Mouse (Mus musculus) lung, postnatal 0 days (tissue): ENCODE data around the gene Vil1. TPM values are rescaled to one million over a fixed set of nuclear protein-coding genes. Genes with fewer than 3 reads are reported as not detected.

Experiments used
- ATAC-seq: fragments of 200-750 bp; cut with Nextera tagmentation; 2 replicates; pipeline ENCODE4 v1.8.0; 2017; ENCODE audit warnings: moderate library complexity
- DNase-seq: peaks from one replicate; pipeline ENCODE4 v3.0.0-alpha.2; 2016; ENCODE audit warnings: low spot score
- H3K27ac ChIP-seq: fragments of 300-500 bp; sonication (generic); 2 replicates; pipeline ENCODE4 v1.5.1; 2014; ENCODE audit warnings: antibody characterized with exemption, mild to moderate bottlenecking, low read length, mixed read lengths
- H3K27me3 ChIP-seq: fragments of 300-500 bp; sonication (generic); replicated peaks from 2 replicates; pipeline ENCODE4 v1.6.1; 2014; ENCODE audit warnings: low read length, mixed read lengths; ENCODE audit not compliant: insufficient read depth
- H3K36me3 ChIP-seq: fragments of 300-500 bp; sonication (generic); 2 replicates; pipeline ENCODE4 v1.6.1; 2014; ENCODE audit warnings: low read length, mixed read lengths; ENCODE audit not compliant: insufficient read depth
- H3K4me1 ChIP-seq: fragments of 300-500 bp; sonication (generic); 2 replicates; pipeline ENCODE4 v1.6.1; 2014; ENCODE audit warnings: antibody characterized with exemption, low read depth, low read length, mixed read lengths; ENCODE audit not compliant: insufficient read depth
- H3K4me2 ChIP-seq: fragments of 300-500 bp; sonication (generic); replicated peaks from 2 replicates; pipeline ENCODE4 v1.6.1; 2014; ENCODE audit warnings: low read depth, mild to moderate bottlenecking, low read length, moderate library complexity, mixed read lengths
- H3K4me3 ChIP-seq: fragments of 300-500 bp; sonication (generic); 2 replicates; pipeline ENCODE4 v1.5.1; 2014; ENCODE audit warnings: low read depth, low read length
- H3K9ac ChIP-seq: fragments of 300-500 bp; sonication (generic); replicated peaks from 2 replicates; pipeline ENCODE4 v1.6.1; 2014; ENCODE audit warnings: low read depth, mild to moderate bottlenecking
- H3K9me3 ChIP-seq: fragments of 300-500 bp; sonication (generic); 2 replicates; pipeline ENCODE4 v1.6.1; 2016; ENCODE audit warnings: low read length, mixed read lengths
- CTCF ChIP-seq: IDR thresholded peaks from 2 replicates; pipeline ENCODE4 v1.5.1; 2016; ENCODE audit warnings: antibody characterized with exemption, mild to moderate bottlenecking
- EP300 ChIP-seq: IDR thresholded peaks from 2 replicates; pipeline ENCODE4 v1.6.1; 2016; ENCODE audit warnings: antibody characterized with exemption, mild to moderate bottlenecking, control low read depth
- WGBS: fragments of 180-500 bp; shearing (Covaris S2); extraction: QIAGEN DNeasy Blood & Tissue Kit; methylation state at CpG from one replicate; pipeline ENCODE4 v1.1.7; 2014; 5-methylcytosine and 5-hydroxymethylcytosine counted together
- polyA plus RNA-seq: library from polyadenylated mRNA; unstranded; fragments of >200 nt; fragmentation: Nextera tagmentation; extraction: Ambion mirVana; gene quantifications from 2 replicates; pipeline ENCODE4 v1.2.1, GENCODE M21; 2015

The Vil1 gene
- polyA plus RNA-seq, 1 experiment from 2014 or later = 0.75 TPM

DNA sequence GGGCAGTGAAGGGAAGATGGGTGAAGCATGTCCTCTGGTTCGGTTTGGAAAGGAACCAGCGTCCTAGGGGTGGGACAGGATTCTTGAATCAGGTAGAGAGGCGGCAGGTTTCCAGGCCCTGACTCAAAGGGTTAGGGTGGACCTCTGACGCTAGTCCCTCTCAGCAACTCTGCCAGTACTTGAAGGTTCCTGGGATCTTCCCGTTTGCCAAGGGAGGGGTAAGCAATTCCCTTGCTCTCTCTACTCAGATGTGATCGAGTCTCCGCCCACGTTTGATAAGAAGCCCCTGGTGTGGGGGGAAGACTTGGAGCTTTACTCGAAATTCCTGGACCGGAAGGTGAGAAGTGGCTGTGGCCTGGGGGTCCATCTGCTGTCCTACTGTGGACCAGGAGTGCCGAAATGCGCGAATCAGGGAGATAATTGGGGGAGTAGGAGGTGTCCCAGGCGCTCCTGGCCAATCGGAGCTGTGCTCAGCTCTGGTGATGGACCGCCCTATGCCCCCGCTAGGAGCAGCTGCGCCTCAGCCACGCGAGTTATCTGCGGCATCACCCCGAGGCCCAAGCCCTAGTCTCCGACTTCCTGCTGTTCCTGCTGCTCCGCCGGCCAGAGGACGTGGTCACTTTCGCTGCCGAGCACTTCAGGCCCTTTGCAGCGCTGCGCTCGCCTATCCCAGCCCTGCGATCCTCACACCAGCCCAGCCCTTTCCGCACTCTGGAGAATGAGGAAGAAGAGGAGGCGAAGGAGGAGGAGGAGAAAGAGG, 41.1 kb upstream of the Vil1 start:
- WGBS = 9% methylated on average over 34 of the region's 34 CpGs
- ATAC-seq = peak; percentile 93
- Histone ChIP-seq H3K9ac (no peak overlapping the region), H3K36me3 (no peaks in the 10 kb centered on the region), H3K4me1 (no peaks in the 10 kb centered on the region; the same call in 1 of the 2 replicates), H3K4me3 (peak overlapping the region; percentile 12; the same call in 1 of the 2 replicates), H3K4me2 (peak overlapping the region; percentile 60), H3K9me3 (no peaks in the 10 kb centered on the region), H3K27ac (no peak overlapping the region), H3K27me3 (no peaks in the 10 kb centered on the region)
- TF ChIP-seq CTCF = peak; percentile 38
- no peak for TF ChIP-seq EP300
- peak; percentile 74 for DNase-seq

DNA sequence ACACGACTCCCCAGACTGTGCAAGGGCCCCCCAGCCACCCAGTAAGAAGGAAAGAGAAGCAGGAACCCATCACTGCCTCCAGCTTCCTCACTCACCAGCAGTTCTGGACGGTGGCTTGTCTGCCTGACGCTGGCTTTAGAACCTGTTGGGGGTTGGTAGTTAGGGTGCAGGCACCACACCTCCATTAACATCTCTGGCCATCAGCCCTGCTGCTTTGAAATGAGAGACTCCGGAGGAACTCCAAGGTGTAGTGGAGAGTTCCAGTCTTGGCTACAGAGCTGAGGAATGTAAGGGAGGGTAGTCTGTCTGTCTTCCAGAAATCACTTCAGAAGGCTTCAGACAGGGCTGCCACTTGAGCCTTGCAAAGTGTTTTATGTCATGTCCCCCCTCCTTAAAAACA, 39.1 kb upstream of the Vil1 start:
- DNase-seq = no peak
- Histone ChIP-seq H3K4me2 (no peak overlapping the region), H3K4me3 (no peak overlapping the region), H3K27ac (no peak overlapping the region), H3K4me1 (no peaks in the 10 kb centered on the region; the same call in 1 of the 2 replicates), H3K36me3 (no peaks in the 10 kb centered on the region), H3K9ac (no peak overlapping the region), H3K27me3 (no peaks in the 10 kb centered on the region), H3K9me3 (no peaks in the 10 kb centered on the region)
- WGBS = 35% methylated on average over 4 of the region's 4 CpGs
- 0 out of 2 replicates have a peak, but pooled peaks have one; percentile 16 for ATAC-seq
- TF ChIP-seq EP300 (no peak), CTCF (no peak)

DNA sequence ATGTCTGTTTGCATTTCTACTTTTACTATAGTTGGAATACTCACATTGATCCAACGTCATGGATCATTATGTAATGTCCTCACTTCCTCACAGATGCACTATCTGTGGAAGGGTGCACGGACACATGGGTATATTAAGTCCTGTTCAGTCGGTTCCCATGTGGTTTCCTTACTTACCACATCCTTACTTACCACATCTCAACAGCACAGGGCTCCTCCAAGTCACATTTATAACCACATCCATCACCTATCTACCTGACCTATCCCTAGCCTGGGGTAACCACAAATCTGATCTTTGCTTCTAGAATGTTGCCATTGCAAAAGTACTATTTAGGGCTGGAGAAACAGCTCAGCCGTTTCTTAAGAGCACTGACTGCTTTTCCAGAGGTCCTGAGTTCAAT, 35.8 kb upstream of the Vil1 start:
- Histone ChIP-seq H3K4me2 (no peak overlapping the region), H3K9me3 (no peaks in the 10 kb centered on the region), H3K4me1 (no peaks in the 10 kb centered on the region), H3K9ac (no peak overlapping the region), H3K4me3 (no peak overlapping the region), H3K27ac (no peak overlapping the region), H3K27me3 (no peaks in the 10 kb centered on the region), H3K36me3 (no peaks in the 10 kb centered on the region)
- TF ChIP-seq CTCF (no peak), EP300 (no peak)
- WGBS = 46% methylated on average over 4 of the region's 4 CpGs
- no peak for DNase-seq
- ATAC-seq = no peak

DNA sequence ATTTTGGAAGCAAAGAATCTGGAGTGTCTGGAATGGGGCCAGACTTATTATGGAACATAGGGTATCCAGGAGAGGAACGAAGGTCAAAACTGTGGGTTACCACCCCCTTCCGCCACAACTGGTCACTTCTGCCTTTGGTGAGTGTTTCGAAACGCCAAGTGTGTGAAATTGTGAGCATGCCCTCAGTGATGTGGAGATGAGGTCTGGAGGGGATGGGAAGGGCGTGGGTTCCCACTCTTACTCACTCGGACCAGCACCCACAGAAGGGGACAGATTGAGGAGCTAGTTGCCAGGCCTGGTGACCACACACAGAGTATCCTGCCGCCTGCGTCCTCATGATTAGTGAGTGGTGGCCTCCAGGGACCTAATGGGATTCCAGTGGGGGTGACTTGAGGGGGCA, 34.2 kb upstream of the Vil1 start, which contains the start of gene Slc11a1:
TSS of gene Slc11a1 (plus strand) at position 216 of the 400 bp plus-strand sequence.
- Histone ChIP-seq H3K4me1 (no peaks in the 10 kb centered on the region), H3K9me3 (no peaks in the 10 kb centered on the region), H3K9ac (no peak within 1 kb of the TSS), H3K4me2 (no peak within 1 kb of the TSS), H3K36me3 (no peaks in the 10 kb centered on the region), H3K27ac (no peak within 1 kb of the TSS), H3K27me3 (no peaks in the 10 kb centered on the region), H3K4me3 (no peak within 1 kb of the TSS)
- TF ChIP-seq EP300 = no peak
- TF ChIP-seq CTCF = no peak
- DNase-seq (peak; percentile 42), ATAC-seq (peak; percentile 23; the same call in 1 of the 2 replicates)
- WGBS = 63% methylated on average over 8 of the region's 8 CpGs

DNA sequence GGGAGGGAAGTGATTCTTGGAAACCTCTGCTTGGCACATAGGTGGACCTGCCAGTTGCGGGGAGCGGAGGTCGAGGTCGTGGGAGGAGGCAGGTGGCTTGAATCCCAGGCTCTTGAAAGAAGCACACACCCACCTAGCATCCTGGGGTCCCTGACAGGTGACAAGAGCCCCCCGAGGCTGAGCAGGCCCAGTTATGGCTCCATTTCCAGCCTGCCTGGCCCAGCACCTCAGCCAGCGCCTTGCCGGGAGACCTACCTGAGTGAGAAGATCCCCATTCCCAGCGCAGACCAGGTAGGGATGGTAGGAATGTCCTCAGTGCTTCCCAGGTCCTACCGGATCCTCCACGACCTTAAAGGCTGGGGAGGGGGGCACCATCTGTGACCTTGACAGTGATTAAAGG, 33.6 kb upstream of the Vil1 start:
- ATAC-seq (no peak), DNase-seq (no peak)
- H3K36me3 ChIP-seq = no peaks in the 10 kb centered on the region
- H3K4me1 ChIP-seq = no peaks in the 10 kb centered on the region
- no peak overlapping the region for H3K4me3 ChIP-seq
- H3K4me2 ChIP-seq = no peak overlapping the region
- no peaks in the 10 kb centered on the region for H3K9me3 ChIP-seq
- no peak overlapping the region for H3K9ac ChIP-seq
- WGBS = 72% methylated on average over 10 of the region's 10 CpGs
- H3K27ac ChIP-seq = no peak overlapping the region
- TF ChIP-seq EP300 = no peak
- TF ChIP-seq CTCF = no peak
- no peaks in the 10 kb centered on the region for H3K27me3 ChIP-seq

DNA sequence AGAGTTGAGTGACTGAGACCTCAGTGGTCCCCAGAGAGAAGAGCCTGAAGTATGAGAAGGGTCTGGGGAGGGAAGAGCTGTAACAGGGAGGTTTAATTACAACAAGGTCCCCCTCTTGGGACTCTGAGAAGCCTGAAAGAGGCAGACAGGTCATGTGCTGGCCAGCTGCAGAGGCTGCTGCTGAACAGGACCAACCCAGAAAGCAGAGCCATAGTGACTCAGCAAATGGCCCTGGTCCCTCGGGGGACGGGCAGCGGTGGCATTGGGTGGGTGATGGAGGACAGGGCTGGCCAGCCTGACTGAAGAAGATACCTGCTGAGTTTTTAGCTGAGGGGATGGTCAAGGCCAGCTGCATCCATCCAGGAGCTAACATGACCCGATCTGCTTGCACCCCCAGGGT, 32.8 kb upstream of the Vil1 start:
- Histone ChIP-seq H3K27ac (no peak overlapping the region), H3K36me3 (no peaks in the 10 kb centered on the region), H3K4me2 (no peak overlapping the region), H3K27me3 (no peaks in the 10 kb centered on the region), H3K4me3 (no peak overlapping the region), H3K4me1 (no peaks in the 10 kb centered on the region), H3K9me3 (no peaks in the 10 kb centered on the region), H3K9ac (no peak overlapping the region)
- WGBS = 84% methylated on average over 4 of the region's 4 CpGs
- no peak for TF ChIP-seq CTCF
- TF ChIP-seq EP300 = no peak
- ATAC-seq (no peak), DNase-seq (no peak)
